Mouse (Mus musculus) ZHBTc4 (cell line): ENCODE measurements around the gene Tlcd1.
"Not testable (repeated sequence)": the region's sequence is repeated elsewhere in the genome, so short reads cannot be mapped to it uniquely, and the experiment has no call there.

Experiments used
- DNase-seq: peaks from one replicate; pipeline ENCODE4 v3.0.0-alpha.2; 2011; ENCODE audit warnings: low read depth, low spot score

The Tlcd1 gene

DNA sequence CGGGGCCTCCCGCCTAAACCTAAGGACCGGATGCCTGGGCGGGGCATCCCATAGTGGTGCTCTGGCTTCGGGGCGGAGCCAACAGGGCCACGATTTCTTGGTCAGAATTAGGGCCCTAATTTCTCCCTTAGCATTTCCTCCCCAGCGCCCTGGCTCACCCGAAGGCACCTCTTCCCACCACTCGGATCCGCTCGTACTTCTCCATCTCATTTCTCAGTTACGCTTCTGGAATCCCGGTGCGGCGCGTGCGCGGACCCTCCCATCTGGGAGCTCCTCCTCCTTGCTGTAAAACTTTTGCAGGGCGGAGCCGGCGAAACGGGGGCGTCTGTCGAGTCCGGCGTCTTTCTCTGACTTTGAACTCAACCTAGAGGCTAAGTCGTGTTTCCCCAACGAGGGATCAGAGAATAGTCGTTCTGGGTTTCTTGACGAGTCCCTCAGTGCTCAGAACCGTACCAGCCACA lies at the start of gene Tlcd1, which contains the start of gene Nek8:
Gene Tlcd1, plus strand, starts transcription at position 310 of the 461 bp plus-strand sequence.
Gene Nek8, minus strand, starts transcription at position 274 of the 461 bp plus-strand sequence.
- peak; percentile 96 for DNase-seq

DNA sequence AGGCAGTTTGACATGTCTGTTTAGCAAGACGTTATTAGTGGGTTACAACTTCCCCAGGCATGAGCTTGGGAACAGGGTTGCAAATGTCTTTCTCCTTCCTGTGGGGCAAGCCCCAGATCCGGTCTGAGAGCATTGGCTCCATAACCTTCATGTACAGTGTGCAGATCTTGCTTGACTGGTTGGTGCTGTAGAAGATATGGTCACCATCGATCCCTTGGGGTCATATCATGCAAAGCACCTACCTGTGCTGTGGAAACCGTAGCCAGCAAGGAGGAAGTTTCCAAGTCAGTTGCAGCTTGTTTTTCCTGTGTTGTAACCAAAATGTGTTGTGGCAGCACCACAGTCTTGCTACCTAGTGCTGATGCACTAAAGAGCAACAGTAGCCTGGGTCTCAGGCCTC lies 49.8 kb upstream of the Tlcd1 start:
- no peak for DNase-seq

DNA sequence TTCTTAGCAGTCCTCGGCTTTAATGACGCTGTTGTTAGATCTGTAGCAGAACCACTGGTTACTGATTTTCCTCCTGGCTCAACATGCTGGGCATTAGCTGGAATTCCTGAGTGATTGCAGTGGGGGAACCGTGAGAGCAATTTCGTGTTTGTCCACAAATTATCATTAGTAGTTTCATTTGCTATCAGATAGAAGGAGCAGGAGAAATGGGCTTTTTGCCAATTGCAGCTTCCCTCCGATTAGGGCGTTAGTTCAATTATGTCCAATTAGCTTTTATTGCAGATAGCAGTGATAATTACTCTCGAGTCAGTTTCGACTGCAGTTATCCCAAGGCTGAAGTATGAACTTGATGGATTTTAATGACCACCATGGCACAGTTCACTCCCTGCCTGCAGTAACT lies 47.1 kb upstream of the Tlcd1 start:
- no peak for DNase-seq

DNA sequence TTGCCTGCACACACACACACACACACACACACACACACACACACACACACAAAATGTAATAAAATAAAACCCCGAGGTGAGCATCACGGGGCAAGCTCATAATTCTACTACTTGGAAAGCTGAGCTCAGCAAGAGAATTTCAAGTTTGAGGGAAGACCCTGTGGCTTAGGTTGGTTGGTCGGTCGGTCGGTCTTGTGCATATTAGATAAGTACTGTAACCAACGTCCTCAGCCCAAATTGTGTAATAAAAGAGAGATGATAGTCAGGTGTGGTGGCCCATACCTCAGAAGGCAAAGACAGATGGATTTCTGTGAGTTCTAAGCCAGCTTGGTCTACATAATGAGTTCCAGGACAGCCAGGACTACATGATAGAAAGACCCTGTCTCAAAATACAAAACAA lies 42.6 kb upstream of the Tlcd1 start:
- no peak for DNase-seq

DNA sequence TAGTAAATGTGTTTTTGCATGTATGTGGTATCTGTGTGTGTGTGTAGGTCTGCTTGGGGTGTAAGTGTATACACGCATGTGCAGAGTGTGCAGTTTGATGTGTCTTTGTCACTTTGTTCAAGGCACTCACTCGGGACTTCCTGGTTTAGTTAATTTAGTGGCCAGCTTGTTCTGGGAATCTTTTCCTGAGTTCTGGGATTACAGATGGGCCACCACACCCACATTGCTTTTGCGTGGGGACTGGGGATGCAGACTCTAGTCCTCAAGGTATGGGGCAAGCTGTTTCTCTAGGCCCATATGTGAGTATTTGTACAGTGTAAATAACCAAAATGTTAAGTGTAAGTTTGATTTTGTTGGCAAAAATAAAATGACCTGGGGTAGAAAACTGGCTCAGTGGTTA lies 42.2 kb upstream of the Tlcd1 start:
- DNase-seq, result no peak

DNA sequence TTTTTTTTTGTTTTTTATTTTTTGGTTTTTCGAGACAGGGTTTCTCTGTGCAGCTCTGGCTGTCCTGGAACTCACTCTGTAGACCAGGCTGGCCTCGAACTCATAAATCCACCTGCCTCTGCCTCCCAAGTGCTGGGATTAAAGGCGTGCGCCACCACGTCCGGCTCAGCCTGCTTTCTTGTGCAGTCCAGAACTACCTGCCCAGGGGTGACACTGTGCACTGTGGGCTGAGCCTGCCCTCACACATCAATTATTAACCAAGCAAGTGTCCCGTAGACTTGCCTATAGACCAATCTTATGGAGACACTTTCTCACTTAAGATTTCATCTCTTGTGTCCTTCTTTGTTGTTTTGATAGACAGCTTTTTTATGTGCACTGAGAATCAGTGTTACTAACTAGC lies 41.2 kb upstream of the Tlcd1 start:
- not testable (repeated sequence) for DNase-seq

DNA sequence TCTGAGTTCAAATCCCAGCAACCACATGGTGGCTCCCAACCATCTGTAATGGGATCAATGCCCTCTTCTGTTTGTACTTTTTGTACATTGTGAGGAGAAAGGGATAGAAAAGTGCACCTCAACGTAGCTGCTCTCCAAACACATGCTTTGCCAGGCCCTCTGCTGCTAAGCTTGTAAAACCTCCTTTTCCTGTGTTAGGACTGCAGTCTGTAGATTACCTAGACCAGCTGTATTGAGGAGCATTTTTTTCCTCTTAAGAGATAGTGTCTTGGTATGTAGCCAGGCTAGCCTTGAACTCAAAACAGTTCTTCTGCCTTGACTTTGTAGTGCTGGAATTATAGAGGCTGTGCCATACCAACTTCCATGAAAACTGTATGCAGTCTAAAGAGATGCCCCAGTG lies 40.4 kb upstream of the Tlcd1 start:
- DNase-seq, result no peak

DNA sequence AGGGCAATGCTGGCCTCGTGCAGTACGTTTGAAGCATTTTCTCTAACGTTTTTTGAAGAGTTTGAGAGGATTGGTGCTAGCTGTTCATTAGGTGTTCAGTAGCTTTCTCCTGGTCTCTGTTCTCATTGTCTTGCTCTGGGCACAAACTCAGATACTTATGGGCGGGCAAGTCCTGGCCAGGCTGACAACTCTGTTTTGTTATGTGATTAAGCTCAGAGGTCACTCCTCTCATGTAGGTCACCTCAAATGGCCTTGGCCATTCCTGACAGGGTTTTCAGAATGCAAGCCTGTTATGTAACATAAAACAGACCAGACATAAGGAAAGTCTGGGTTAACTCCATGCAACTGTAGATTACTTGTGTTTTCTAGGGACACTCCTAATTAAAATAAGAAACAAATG lies 38.9 kb upstream of the Tlcd1 start:
- DNase-seq, result peak; percentile 64

DNA sequence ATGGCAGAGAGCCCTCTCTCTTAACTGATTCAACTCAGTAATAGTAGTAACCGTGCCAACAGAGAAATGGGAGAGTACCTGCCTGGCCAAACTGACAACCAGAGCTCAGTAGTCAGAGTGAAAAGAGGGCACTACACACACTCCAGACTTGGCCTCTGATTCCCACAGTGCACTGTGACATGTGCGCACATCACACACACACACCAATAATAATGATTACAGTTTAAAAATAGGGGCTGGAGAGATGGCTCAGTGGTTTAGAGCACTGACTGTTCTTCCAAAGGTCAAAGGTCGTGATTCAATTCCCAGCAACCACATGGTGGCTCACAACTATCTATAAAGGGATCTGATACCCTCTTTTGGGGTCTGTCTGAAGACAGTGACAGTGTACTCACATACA lies 38.5 kb upstream of the Tlcd1 start:
- DNase-seq, result no peak

DNA sequence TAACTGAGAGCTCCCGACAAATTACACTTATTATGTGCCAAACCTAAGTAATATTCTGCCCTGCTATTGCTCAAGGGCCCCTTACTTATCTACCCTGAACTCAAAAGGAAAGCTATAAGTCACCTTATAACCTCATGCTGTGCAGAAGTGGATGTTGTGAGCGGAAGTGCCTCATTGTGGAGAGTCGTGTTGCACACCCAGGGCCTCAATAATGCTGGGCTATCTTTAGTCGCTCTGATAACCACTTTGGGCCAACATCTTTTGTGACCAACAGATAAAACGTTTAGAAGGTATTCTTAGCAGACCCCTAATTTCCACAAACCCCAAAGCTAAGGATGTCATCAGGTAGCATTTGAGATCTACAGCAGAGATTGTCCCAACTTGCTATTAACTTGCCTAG lies 35.8 kb upstream of the Tlcd1 start:
- no peak for DNase-seq

DNA sequence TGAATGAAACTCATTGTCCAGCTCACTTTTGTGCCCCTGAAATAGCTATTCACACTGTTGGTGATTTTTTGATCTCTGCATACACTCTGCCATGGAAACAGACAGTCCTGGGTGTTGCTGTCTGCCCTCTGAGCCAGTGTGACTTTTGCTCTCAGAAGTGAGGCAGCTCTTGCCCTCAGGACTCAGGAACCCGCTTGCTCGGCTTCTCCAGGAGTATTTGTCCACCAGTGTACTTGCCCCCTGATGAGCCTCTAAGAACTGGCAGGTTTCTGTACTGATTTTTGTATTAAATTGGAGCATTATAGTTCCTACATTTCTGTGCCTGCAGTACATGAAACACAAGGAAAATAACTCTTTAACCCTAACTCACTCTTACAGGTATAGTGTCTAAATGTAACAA lies 33.0 kb upstream of the Tlcd1 start:
- DNase-seq, result no peak

DNA sequence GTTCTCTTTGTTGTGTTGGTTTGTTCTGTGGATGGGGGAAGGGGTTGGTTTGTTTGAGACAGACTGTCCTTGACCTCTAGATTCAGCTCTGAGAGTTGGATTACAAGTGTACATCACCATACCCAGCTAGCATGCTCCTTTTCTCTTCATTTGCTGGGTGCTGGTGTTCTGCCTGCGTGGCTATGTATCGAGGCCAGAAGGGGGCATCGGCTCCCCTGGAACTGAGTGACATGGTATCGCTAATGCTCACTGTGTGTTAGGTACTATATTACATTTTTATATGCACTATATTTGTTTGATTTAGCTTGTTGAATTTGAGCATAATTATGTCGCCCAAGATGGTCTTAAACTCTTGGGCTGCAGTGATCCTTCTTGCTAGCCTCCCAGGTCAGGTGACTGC lies 30.3 kb upstream of the Tlcd1 start:
- no peak for DNase-seq

DNA sequence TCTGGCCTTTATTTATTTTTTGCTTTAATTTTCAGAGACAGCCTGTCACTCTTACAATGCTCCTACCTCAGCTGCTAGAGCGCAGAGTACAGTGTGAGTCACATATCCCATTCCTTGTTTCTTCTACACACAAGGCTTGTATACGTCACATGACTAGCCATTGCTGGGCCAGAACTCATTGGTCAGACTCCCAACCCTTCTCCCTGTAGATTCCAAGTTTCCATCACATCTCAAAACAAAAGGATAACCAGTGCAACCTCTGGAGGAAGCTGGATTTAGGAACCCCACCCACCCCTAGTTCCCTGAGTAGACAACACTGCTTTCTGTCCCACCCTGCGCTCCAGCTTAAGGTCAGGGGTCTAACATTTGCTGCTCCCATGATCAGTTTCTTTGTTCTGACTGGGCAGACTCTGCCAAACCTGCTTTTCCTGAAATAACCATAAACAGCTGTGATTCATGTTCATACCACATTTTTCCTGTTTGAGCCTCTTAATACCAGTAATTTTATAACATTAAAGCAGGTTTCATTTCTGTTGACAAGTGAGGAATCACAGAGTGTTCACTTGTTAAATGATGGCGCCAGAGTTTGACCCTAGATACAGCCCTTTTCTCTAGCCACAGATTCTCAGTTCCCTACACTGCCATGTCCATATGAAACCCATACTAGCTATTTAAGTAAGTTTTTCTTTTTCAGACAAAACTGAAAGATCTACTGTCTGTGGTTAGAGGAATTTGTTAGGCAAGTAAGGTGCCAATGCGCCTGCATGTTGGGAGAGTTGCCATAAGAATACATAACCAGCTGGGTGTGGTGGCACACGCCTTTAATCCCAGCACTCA lies 29.6 kb upstream of the Tlcd1 start:
- no peak for DNase-seq

DNA sequence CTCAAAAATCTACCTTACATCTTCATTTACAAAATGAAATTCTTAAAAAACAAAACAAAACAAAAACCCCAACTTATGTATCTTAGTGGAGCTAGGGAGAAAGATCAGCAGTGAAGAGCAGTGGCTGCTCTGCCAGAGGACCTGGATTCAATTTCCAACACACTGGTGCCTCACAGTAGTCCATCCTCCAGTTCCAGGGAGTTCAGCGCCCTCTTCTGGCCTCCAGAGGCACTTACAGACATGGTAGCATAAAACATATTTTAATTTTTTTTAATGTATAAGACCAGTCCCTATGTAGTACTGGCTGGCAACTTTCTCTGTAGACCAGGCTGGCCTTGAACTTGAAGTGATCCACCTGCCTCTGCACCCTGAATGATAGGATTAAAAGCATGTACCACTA lies 25.4 kb upstream of the Tlcd1 start:
- DNase-seq, result peak; percentile 78

DNA sequence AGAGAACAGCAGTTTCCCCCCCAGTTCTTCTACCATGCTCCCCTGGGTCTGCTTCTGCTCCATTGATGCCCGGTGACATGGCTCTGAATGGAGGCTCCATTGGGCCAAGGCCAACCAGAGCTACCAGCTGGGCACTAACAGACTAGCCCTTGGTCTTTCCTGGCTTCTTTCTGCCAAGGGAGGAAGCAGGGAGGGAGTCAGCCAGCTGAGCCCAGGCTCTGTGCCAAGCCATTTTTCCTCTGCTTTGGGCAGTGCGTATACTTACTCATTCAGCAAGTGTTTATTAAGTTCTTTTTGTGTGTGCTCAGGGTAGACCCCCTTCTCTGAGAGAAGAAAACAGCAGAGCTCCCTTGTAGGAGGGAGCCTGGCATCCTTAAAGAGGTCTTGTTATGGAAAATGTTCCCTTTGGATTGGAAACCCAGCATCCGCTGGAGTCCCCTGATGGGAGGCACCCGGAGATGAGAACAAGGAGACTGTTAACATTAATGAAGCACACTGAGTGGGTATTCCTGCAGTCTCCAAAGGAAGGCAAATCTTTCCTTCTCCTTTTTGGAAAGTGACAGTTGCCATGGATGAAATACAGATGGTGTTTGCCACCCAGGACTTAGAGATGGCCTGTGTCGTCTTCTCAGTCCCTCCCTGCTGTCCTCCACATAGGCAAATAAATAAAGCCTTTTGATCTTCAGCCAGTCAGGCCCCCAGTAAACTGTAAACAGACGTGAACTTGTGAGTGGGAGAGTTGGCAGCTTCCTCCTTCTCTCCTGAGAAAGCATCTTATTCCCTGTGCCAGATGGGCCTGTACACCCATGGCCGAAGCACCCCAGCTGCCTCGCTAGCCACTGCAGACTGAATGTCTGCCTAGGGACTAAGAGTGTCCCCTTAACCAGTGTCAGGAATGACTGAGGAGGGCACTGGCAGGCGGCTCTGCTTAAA lies 23.9 kb upstream of the Tlcd1 start:
- DNase-seq, result no peak

DNA sequence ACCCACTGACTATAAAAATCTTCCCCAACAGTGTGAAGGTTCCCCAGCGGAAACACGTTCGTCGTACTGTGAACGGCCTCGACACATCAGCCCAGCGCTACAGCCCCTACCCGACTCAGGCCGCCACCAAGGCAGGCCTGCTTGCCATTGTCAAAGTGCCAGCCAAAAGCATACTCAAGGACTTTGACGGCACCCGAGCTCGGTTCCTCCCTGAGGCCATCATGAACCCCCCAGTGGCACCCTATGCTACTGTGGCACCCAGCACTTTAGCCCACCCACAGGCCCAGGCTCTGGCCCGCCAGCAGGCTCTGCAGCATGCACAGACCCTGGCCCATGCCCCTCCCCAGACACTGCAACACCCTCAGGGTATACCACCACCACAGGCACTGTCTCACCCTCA lies 22.7 kb upstream of the Tlcd1 start:
- DNase-seq, result no peak

DNA sequence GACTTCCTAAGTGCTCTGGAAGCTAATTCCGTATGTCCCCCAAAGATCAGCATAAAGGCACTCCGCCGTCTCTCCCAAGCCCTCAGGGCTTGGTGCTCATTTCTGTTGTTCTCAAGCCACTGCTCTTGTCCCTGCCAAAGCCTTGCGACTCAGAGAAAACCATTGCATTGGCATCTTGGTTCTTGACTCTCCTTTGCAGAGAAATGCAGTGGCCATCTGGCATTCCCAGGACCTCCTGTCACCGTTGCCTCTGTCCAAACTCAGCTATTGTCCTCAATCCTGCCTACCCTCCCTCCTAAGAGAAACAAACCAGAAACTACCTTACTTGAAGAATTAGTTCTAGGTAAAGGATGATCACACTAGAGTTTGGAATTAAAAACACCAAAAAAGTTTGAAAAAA lies 20.8 kb upstream of the Tlcd1 start:
- DNase-seq, result no peak

DNA sequence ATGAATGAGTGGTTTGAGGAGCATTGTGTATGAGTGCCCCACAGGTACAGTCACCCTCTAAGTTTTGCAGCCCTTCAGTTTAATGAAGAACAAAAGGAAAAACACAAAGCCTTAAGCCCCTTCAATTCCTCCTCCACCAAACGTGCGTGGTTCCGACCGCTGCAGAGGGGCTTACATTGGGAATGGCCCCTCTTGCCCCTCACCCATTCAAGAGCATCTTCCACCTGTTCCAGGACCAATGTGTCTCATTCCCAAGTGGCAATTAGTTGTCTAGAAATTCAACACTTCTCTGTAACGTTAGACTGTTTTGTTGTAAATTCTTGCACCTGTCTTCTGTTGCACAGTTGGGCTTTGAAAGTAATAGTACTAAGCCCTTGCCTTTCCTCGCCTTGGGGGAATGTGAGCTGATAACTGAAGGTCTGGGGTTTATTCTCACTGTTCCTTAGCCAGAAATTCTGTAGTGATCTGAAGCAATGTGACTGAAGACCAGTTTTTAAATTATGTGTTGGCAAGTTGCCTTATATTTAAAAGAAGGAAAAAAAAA lies 20.3 kb upstream of the Tlcd1 start:
- no peak for DNase-seq

DNA sequence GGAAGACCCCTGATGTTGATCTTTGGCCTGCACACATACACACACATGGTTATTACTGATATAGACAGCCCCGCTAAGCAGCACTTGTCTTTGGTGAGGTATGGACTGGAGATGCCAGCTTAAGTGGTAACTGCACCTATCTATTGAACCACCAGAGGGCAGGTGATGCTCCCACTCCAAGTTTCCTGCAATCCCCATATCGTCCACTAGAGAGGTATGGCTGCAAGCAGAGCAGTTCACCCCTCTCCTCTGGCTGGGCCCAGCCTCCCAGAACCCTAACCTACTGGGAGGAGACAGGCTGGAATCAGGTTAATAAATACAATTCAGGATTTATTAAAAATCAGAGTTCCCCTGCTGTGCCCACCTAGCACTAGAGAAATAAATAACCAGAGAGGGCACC lies 17.4 kb upstream of the Tlcd1 start:
- peak; percentile 93 for DNase-seq

DNA sequence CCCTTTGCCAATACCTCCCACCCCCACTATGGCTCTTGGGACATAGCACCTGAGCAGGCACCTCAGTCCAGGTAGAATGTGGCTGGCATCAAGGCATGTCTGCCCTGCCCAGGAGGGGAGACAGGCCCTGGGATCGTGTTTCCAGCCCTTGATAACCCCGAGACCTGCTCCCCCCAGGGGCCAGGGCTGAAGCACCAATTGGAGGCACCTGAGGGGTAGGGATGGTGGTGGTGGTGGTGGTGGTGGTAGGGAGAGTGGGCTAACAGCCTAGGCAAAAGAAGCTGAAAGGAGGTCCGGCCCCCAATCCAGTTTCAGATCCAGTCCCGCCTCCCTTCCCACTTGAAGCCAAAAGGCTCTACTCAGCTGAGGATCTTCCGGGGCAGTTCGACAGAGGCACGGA lies 17.0 kb upstream of the Tlcd1 start:
- DNase-seq, result peak; percentile 24

DNA sequence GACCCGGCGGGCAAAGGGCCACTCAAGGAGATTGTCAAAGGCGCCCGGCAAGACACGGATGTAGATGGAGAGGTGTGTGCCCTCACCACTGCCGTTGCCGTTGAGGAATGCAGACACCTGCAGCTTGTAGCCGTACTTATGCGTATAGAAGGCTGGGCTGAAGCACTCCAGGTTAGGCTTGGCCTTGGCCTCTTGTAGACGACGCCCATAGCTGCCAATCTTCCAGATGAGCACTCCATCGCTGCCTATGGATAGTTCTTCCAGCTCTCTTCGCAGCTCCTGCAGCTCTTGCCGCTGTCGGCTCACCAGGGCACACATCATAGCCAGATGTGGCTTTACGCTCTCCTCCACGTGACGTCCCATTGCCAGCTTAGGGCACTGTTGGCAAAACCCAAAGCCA lies 16.3 kb upstream of the Tlcd1 start:
- peak; percentile 32 for DNase-seq

DNA sequence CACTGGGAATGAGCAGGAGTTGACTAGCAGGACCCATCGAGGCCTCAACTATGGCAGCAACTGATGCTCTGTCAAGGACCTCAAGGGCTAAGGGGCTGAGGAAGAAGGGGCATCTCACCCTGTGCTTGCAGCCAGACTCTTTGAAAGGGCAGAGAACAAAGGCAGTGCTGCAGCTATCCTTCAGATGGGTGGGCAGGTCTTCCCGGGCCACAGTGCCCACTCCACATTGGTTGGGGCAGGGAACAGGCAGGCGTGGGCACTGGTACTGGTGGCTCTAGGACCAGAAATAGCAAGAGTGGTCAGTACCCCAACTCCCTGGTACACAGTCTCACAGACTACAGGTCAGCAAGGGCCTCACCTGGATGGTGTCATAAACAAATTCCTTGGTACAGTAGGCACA lies 15.8 kb upstream of the Tlcd1 start:
- DNase-seq, result no peak
